Mouse (Mus musculus): ENCODE measurements around the gene Zbtb5.
"Not testable (repeated sequence)": the region's sequence is repeated elsewhere in the genome, so short reads cannot be mapped to it uniquely, and the experiment has no call there.

Gene Zbtb5

DNA sequence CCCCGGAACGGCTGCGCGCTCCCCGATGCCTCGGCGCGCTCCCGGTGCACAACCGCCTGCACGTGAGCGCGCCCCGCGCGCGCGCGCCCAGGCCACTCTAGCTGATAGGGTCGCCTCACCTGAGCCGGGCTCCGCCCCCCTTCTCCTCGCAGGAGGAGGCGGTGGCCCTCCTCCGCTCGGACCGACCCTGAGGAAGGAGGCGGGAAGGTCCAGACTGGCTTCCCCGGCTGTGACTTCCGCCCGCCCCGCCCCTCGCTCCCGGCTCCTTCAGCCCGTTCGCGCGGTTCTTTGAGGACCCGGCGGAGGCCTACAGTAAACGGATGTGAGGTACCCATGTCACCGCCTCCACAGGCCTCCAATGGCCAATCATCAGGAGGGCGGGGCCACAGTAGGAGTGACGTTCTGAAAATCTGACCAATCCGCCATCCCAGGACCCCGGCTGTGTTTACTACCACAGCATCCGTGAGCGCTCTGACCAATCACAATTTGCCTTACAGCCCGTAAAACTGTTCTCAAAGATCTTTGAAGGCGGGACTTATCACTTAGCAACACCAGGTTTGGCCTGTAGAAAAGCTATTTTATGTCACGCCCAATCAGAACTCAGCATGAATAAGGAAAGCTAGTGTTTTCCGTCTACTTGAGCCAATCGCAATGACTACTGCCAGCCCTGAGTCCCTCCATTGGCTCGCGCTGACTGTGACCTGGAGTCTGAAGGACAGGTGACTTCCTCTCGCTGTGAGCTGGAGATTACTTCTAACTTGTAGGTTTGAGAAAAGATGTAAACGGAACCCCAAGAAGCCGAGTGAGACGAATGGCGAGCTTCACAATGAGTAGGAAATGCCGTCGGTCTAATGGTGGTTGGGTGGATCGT is at the start of gene Zbtb5:
Gene Zbtb5 (minus strand): TSS at position 308 of the 871 bp plus-strand sequence.
- DNase-seq = peak; percentile 100

- no peak for DNase-seq
These were observed 43.2 kb upstream of the Zbtb5 start for GRCm38 (mm10) chr4:45055451-45055850.

GRCm38 (mm10) chr4:45054862-45055261 is 42.6 kb upstream of the Zbtb5 start:
- DNase-seq = no peak

DNA sequence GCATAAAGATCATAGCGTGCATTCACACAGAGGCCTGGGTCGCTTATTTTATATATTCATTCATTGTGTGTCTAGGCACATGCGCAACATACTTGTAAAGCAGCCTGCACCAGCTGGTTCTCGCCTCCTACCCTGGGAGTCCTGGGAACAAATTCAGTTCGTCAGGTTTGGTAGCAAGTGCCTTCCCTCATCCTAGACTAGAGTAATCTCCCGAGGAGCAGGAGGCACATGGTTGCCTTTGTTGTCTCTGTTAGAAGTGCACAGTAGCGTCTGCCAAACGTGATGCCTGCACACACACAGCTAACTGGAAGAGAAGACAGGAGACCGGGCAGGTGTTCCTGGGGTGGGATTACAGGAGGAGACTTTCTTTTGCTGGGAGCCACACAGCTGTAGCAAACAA is 35.7 kb upstream of the Zbtb5 start:
- DNase-seq = peak; percentile 67

DNA sequence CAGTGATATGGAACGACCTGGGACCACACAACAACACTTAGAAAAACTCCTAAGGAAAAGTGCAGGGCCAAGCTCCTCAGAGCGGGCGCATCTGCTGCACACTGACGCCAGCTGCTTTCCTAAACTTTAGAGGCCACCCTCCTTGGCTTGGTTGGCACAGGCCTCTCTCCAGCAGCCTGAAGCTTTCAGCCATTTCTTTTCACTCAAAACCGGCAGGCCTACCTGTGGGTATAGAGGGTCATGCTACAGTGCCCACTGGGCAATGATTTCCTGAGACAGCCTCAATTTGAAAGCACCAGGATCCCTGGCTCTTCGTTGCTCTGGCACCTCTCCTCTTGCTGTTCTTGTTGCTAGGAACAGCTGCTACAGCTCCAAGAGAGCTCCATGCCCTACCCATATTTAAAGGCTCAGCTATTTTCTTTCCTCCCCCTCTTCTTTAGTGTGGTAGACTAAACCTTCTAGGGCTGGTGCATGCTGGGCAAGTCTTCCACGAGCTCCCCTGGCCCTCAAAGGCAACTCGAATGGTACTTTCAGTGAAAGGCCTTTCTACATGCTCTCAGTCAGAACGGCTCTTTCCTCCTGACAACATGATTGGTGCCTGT is 35.2 kb upstream of the Zbtb5 start:
- no peak for DNase-seq

DNA sequence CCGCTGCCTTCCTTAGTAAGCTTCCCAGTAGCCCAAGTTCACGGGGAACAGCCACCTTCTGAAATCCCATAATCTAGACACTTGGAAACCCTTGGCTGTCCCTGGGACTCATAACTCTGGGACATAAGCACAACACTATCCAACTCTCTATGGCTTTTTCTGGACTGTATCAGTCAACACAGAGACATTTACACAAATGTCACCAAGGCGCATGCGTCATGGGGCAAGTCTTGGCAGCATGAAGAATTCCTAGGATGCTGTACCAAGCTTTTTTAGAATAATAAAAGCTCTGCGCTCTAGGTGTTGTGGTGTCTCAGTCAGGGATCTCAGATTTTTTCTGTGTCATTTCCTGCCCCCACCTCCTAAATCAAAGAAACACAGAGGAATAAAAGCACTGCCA is 34.5 kb upstream of the Zbtb5 start:
- DNase-seq = no peak

DNA sequence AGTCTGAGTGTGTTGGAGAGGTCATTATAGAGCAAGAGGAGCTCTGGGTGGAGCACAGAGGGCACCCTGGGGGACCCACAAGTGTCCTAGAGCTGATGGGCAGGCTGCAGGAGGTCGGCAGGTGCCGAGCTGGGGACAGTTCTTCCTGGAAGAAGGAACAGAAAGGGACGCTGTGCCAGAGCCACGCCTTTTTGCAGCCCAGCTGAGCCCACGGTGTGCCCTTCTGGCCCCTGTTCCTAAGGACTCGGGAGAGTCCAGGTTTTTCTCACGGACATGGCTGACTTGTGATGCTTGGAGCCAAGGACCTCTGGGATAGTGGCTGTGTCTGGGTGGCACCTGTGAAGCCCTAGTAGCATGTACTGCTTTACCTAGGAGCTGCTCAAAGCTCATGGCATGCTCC is 28.6 kb upstream of the Zbtb5 start:
- DNase-seq = no peak

DNA sequence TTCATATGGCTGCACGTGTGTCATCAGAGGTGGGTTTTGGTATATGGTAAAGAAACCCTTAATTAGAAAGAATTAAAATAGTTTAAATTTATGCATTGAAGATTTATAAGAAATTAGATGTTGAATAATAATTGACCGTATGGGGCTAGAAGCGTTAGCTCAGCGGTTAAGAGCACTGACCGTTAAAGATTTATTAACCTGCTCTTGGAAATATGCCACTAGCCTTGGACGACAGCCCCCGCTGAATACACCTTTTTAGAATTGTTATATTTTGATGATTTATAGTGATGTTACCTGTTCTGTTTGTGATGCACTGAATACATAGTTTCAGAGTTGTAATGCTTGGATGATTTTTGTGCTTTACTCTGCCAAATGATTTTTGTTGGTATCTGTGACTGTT is 27.3 kb upstream of the Zbtb5 start:
- DNase-seq = not testable (repeated sequence)

DNA sequence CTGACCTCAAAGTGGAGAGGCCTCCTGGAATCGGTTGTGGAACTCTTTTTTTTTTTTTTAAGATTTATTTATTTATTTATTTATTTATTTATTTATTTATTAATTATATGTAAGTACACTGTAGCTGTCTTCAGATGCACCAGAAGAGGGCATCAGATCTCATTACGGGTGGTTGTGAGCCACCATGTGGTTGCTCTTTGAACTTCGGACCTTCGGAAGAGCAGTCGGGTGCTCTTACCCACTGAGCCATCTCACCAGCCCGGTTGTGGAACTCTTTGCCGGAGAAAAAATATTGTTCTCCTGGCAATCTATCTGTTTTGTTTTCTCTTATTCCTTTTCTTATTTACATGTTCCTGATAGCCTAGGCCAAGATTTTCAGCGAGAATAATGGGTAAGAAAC is 26.7 kb upstream of the Zbtb5 start:
- DNase-seq = not testable (repeated sequence)

GRCm38 (mm10) chr4:45037455-45038410 is 25.5 kb upstream of the Zbtb5 start:
- no peak for DNase-seq

DNA sequence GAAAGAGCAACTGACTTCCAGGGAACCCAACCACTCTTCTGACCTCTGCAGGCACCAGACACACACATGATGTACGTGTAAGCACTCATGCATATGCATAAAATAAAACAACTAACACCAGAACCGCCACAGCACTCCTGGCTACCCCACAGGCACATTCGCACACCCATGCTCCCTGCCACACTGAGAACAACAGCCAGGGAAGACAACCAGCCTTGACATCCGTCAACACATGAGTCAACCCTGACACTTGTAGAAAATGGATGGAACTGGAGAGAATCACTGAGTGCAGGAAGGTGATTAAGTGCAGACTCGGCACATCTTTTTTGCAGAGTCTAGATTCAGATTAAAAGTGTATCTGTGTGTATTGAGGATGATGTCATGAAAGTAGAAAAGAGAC is 24.4 kb upstream of the Zbtb5 start:
- DNase-seq = no peak

GRCm38 (mm10) chr4:45036048-45036447 is 23.8 kb upstream of the Zbtb5 start:
- no peak for DNase-seq

GRCm38 (mm10) chr4:45034693-45035628 is 22.7 kb upstream of the Zbtb5 start:
- no peak for DNase-seq

GRCm38 (mm10) chr4:45032586-45032985 is 20.4 kb upstream of the Zbtb5 start:
- no peak for DNase-seq

DNA sequence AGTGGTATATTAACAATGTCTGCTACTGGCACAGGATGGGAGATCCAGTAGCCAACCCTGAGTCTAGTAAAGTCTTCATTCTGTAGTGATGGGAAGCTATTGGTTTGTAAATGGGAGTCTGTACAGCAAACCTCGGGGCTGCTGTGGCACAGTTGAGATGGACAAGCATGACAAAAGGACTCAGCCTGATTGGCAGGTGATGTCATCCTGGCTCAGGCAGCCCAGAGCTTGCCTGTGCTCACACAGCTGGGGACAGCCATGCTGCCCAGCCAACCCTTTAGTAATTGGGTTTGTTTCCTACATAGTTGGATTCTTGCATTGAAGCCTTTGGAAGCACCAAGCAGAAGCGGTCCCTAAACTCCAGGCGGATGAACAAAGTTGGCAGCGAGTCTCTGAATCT is 14.2 kb upstream of the Zbtb5 start:
- no peak for DNase-seq

DNA sequence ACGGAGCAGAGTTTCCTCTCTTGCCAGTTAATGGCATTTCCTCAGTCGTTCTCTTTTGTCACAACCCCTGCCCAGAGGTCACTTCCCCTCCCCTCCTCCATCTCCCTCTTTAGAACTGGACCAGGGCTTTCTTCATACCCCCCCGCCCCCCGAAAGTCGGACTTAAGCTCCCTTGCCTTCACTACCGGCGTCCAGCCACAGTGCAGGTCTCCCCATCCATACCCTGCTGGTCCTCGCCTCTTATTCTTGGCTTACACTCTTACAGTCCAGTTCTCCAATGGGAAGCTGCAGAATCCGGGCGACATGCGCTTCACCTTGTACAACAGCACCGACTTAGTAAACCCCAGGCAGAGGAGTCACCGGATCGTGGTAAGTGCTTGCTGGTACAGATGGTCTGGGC is 6.8 kb upstream of the Zbtb5 start:
- DNase-seq = no peak

DNA sequence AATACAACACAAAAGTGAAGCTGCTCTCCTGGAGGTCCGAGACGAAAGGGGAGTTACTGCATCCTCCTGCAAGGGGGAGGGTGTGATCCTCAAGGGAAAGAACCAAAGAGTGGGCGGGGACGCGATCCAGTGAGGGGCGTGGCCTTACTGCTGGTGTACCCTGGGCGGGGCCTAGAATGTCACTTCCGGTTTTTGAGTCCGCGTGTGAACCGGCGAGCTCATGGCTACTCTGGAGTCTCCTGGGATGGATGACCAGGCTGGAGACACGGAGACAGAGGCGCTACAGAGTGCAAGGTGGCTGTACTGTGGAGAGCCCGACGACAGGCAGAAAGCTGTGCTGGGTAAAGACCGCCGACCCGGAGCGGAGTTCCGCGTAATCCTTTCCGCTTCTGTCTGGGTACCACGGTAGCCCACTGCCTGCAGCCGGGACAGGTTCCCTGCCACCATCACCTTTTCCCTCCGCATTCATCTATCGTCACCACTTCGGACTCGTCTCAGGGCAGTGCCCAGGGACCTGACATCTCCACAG is 6.3 kb upstream of the Zbtb5 start, which contains the start of gene Polr1e:
Gene Polr1e (plus strand): TSS at position 132 of the 529 bp plus-strand sequence.
- DNase-seq = peak; percentile 91

GRCm38 (mm10) chr4:45015615-45016014 is 3.4 kb upstream of the Zbtb5 start:
- DNase-seq = no peak

DNA sequence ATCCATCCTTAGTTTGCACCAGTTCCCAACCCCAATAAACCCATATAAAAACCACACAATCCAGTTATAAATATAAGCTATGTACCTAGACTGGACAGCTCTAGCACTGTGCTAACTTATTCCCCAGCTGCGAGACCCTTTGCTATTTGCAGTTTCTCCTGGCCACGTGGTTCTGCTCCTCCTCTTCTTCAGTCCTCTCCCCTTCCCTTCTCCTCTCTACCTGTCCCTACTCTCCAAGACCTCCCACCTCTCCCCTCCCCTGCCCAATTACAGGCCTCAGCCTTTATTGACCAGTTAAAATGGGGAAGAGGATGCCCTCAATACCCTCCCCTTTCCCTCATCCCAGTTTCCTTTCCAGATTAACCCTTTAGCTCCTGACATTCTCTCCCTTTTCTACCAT is 1.3 kb upstream of the Zbtb5 start:
- DNase-seq = no peak

GRCm38 (mm10) chr4:45013031-45013431 is 819 bp upstream of the Zbtb5 start:
- no peak for DNase-seq

- peak; percentile 52 for DNase-seq
These were observed 569 bp downstream of the Zbtb5 start for GRCm38 (mm10) chr4:45011581-45012104.
